8 mouse cellular contexts compared by ENCODE assay signal in genomic region chr8:84186547-84186946, GRCm38 (mm10). TPM values are rescaled to one million over a fixed set of nuclear protein-coding genes. Genes with fewer than 3 reads are reported as not detected.
DNase-seq lines count a peak whose midpoint lies in the region; ATAC-seq and TF ChIP-seq lines count a peak whose summit lies in the region.

No protein-coding gene starts in this region.

- H3K9me3 ChIP-seq in MEL (replicated peaks; ENCODE audit: insufficient read depth, low read length) = no peaks in the 10 kb centered on the region
- no peaks in the 10 kb centered on the region for H3K9me3 ChIP-seq in forebrain, embryonic 15.5 days
- H3K9me3 ChIP-seq in lung, postnatal 0 days (ENCODE audit: low read length) = no peaks in the 10 kb centered on the region

- no peak for TF ChIP-seq EP300 in MEL (IDR thresholded peaks at IDR 0.05; ENCODE audit: low read depth in 1 of 2, low read length in 2 of 2)
- peak; percentile 54; the same call in 1 of the 2 replicates for TF ChIP-seq EP300 in lung, postnatal 0 days (IDR thresholded peaks at IDR 0.05)

- peak in 1 of 2 experiments; percentile 42; a peak in 1 of 4 replicates for TF ChIP-seq POLR2A in MEL (IDR thresholded peaks at IDR 0.05; ENCODE audit: control insufficient read depth in 1 of 2, insufficient read depth in 1 of 2, low read depth in 1 of 2, low read length in 2 of 2, poor library complexity in 1 of 2)

- ATAC-seq in forebrain, embryonic 15.5 days (replicated peaks) = no peak; the same call in 1 of the 2 replicates
- peak; percentile 27 for ATAC-seq in lung, postnatal 0 days

- H3K9ac ChIP-seq in MEL (ENCODE audit: control insufficient read depth, low read depth, low read length, poor library complexity, severe bottlenecking) = peak overlapping the region; percentile 74
- peak overlapping the region; percentile 36 for H3K9ac ChIP-seq in forebrain, embryonic 15.5 days (replicated peaks)
- no peak overlapping the region for H3K9ac ChIP-seq in lung, postnatal 0 days (replicated peaks; ENCODE audit: low read depth)

- TF ChIP-seq CTCF in MEL (IDR thresholded peaks at IDR 0.05 in 2 of 3, conservative IDR thresholded peaks at IDR 0.05 in 1 of 3; ENCODE audit: control insufficient read depth in 1 of 3, insufficient read depth in 1 of 3, low read depth in 2 of 3, low read length in 3 of 3, poor library complexity in 1 of 3, severe bottlenecking in 1 of 3) = peak; percentile 94 to 97 (median 95)
- peak; percentile 97 for TF ChIP-seq CTCF in lung, postnatal 0 days (IDR thresholded peaks at IDR 0.05)

- no peak overlapping the region for H3K27ac ChIP-seq in MEL (ENCODE audit: control insufficient read depth, low read depth, low read length)
- H3K27ac ChIP-seq in forebrain, embryonic 15.5 days (replicated peaks) = 0 out of 2 replicates have a peak overlapping the region, but pooled peaks have one; percentile 28
- H3K27ac ChIP-seq in lung, postnatal 0 days (ENCODE audit: low read length) = peak overlapping the region; percentile 86

- peak overlapping the region; percentile 60 to 73 for H3K4me3 ChIP-seq in MEL (ENCODE audit: control insufficient read depth in 1 of 2, insufficient read depth in 1 of 2, low read depth in 2 of 2, low read length in 2 of 2)
- peak overlapping the region; percentile 30 for H3K4me3 ChIP-seq in forebrain, embryonic 15.5 days
- peak overlapping the region; percentile 34 for H3K4me3 ChIP-seq in lung, postnatal 0 days (ENCODE audit: low read depth, low read length)

- no peaks in the 10 kb centered on the region for H3K36me3 ChIP-seq in MEL (ENCODE audit: control insufficient read depth in 1 of 2, insufficient read depth in 2 of 2, low read length in 2 of 2)
- no peaks in the 10 kb centered on the region for H3K36me3 ChIP-seq in forebrain, embryonic 15.5 days
- H3K36me3 ChIP-seq in lung, postnatal 0 days (ENCODE audit: insufficient read depth, low read length) = no peaks in the 10 kb centered on the region

- peaks cover 8% of the 10 kb centered on the region; the same call in 1 of the 2 replicates for H3K79me2 ChIP-seq in MEL (ENCODE audit: control insufficient read depth, insufficient read depth, low read length, poor library complexity)

- peak overlapping the region; percentile 63 for H3K4me2 ChIP-seq in forebrain, embryonic 15.5 days (replicated peaks)
- H3K4me2 ChIP-seq in lung, postnatal 0 days (replicated peaks; ENCODE audit: low read depth, low read length) = peak overlapping the region; percentile 65

- WGBS in forebrain, embryonic 15.5 days = 1% methylated on average over 12 of the region's 12 CpGs
- WGBS in lung, postnatal 0 days = 2% methylated on average over 12 of the region's 12 CpGs

- H3K4me1 ChIP-seq in MEL (ENCODE audit: control insufficient read depth in 1 of 2, insufficient read depth in 2 of 2, low read length in 2 of 2) = peaks cover 3 to 11% of the 10 kb centered on the region in 2 experiments; a peak in 3 of 4 replicates
- H3K4me1 ChIP-seq in forebrain, embryonic 15.5 days = peaks cover 35% of the 10 kb centered on the region
- peaks cover 17% of the 10 kb centered on the region; the same call in 1 of the 2 replicates for H3K4me1 ChIP-seq in lung, postnatal 0 days (ENCODE audit: insufficient read depth, low read depth, low read length)

- no peaks in the 10 kb centered on the region for H3K27me3 ChIP-seq in MEL (ENCODE audit: control insufficient read depth in 1 of 2, insufficient read depth in 2 of 2, low read length in 2 of 2)
- no peaks in the 10 kb centered on the region; the same call in 1 of the 2 replicates for H3K27me3 ChIP-seq in forebrain, embryonic 15.5 days
- H3K27me3 ChIP-seq in lung, postnatal 0 days (replicated peaks; ENCODE audit: insufficient read depth, low read length) = no peaks in the 10 kb centered on the region

- DNase-seq in MEL (ENCODE audit: low read depth, low spot score) = peak; percentile 90
- DNase-seq in cerebellum, adult 11 months = peak; percentile 77
- DNase-seq in heart, postnatal 4 days = peak; percentile 83
- peak; percentile 72 to 79 for DNase-seq in layer of hippocampus, postnatal 10 days (ENCODE audit: low spot score in 2 of 2)
- peak; percentile 91 for DNase-seq in lung, postnatal 0 days (ENCODE audit: low spot score)
- peak; percentile 68 for DNase-seq in ovary, postnatal 14 days (ENCODE audit: low spot score)
- DNase-seq in thymus, postnatal 14 days = peak; percentile 82

- peak; percentile 88 for TF ChIP-seq RAD21 in MEL (IDR thresholded peaks at IDR 0.05; ENCODE audit: low read depth, low read length)

TF ChIP-seq in MEL, 35 proteins besides CTCF, POLR2A, EP300 and RAD21 (continues in another document):
- no peak for TF ChIP-seq NRF1 (IDR thresholded peaks at IDR 0.05; ENCODE audit: insufficient read depth, low read depth, low read length, poor library complexity, severe bottlenecking)
- no peak for TF ChIP-seq POLR2AphosphoS2 (IDR thresholded peaks at IDR 0.05; ENCODE audit: low read length)
- no peak for TF ChIP-seq GATA1 (IDR thresholded peaks at IDR 0.05; ENCODE audit: low read depth, low read length)
- 0 out of 2 replicates have a peak, but pooled peaks have one; percentile 49 for TF ChIP-seq HCFC1 (IDR thresholded peaks at IDR 0.05; ENCODE audit: low read depth, low read length)
- TF ChIP-seq MXI1 (IDR thresholded peaks at IDR 0.05; ENCODE audit: low read depth, low read length) = no peak
- TF ChIP-seq NELFE (IDR thresholded peaks at IDR 0.05; ENCODE audit: low read depth, low read length) = peak; percentile 31
- TF ChIP-seq RCOR1 (IDR thresholded peaks at IDR 0.05; ENCODE audit: low read depth, low read length) = no peak
- TF ChIP-seq SIN3A (IDR thresholded peaks at IDR 0.05; ENCODE audit: low read length) = peak; percentile 47
- no peak for TF ChIP-seq MAFK (IDR thresholded peaks at IDR 0.05; ENCODE audit: borderline replicate concordance, low read depth, low read length)
- TF ChIP-seq KAT2A (conservative IDR thresholded peaks at IDR 0.05; ENCODE audit: low read depth, low read length) = no peak
- TF ChIP-seq SMC3 (IDR thresholded peaks at IDR 0.05; ENCODE audit: low read depth, low read length) = peak; percentile 71
- TF ChIP-seq TBP (IDR thresholded peaks at IDR 0.05; ENCODE audit: low read depth, low read length) = peak; percentile 34; the same call in 1 of the 2 replicates
- TF ChIP-seq ZMIZ1 (IDR thresholded peaks at IDR 0.05; ENCODE audit: low read depth, low read length) = no peak
- no peak for TF ChIP-seq GABPA (IDR thresholded peaks at IDR 0.05; ENCODE audit: low read depth, low read length)
- no peak for TF ChIP-seq JUND (IDR thresholded peaks at IDR 0.05; ENCODE audit: low read depth, low read length)
- TF ChIP-seq MEF2A (IDR thresholded peaks at IDR 0.05; ENCODE audit: extremely low read depth, insufficient replicate concordance, low read depth, low read length, poor library complexity, severe bottlenecking) = no peak
- no peak for TF ChIP-seq USF1 (IDR thresholded peaks at IDR 0.05; ENCODE audit: low read depth, low read length)
- no peak for TF ChIP-seq MYC (IDR thresholded peaks at IDR 0.05; ENCODE audit: low read depth, low read length)
- TF ChIP-seq CHD1 (IDR thresholded peaks at IDR 0.05; ENCODE audit: low read depth, low read length) = no peak
- no peak for TF ChIP-seq CHD2 (IDR thresholded peaks at IDR 0.05; ENCODE audit: low read length)
- TF ChIP-seq ZC3H11A (IDR thresholded peaks at IDR 0.05; ENCODE audit: low read depth, low read length) = peak; percentile 79
- TF ChIP-seq TAL1 (IDR thresholded peaks at IDR 0.05; ENCODE audit: low read length) = no peak
- TF ChIP-seq ZNF384 (IDR thresholded peaks at IDR 0.05; ENCODE audit: low read depth, low read length) = no peak
- TF ChIP-seq ELF1 (IDR thresholded peaks at IDR 0.05; ENCODE audit: low read depth, low read length) = 0 out of 2 replicates have a peak, but pooled peaks have one; percentile 38
- TF ChIP-seq TCF12 (IDR thresholded peaks at IDR 0.05; ENCODE audit: low read depth, low read length) = 0 out of 2 replicates have a peak, but pooled peaks have one; percentile 36

RNA-seq across cellular contexts. Expression of gene Nanos3, which starts 1.5 kb away (rescaled TPM):
- 0.56 and 2.0 TPM in 2 replicates for total RNA-seq in MEL (2012; rRNA removed)
- polyA plus RNA-seq in MEL (2012; ENCODE audit: insufficient read depth in 1 of 2, insufficient read length in 2 of 2, low read depth in 1 of 2, low replicate concordance in 2 of 2, missing spikeins in 1 of 2) = 1 to 10 TPM in 1 of 2 experiments, not detected in 1; 1.7 TPM
- 6.2 and 7.1 TPM in 2 replicates for polyA plus RNA-seq in forebrain, embryonic 15.5 days (2015; fragmentation: Nextera tagmentation; extraction: Ambion mirVana)
- total RNA-seq in heart, postnatal 4 days (2021) = 1 to 10 TPM; 3.6 to 4.3 TPM
- total RNA-seq in layer of hippocampus, postnatal 10 days (2021) = 1 to 10 TPM; 7.8 to 8.4 TPM
- polyA plus RNA-seq in lung, postnatal 0 days (2015; fragmentation: Nextera tagmentation; extraction: Ambion mirVana) = 1.9 and 3.2 TPM in 2 replicates

RNA-seq across cellular contexts. Expression of gene 4930432K21Rik, which starts 38.7 kb away (rescaled TPM):
- total RNA-seq in MEL (2012; rRNA removed) = 1.3 and 2.2 TPM in 2 replicates
- 1 to 10 TPM in 1 of 2 experiments, not detected in 1; 3.0 TPM for polyA plus RNA-seq in MEL (2012; ENCODE audit: insufficient read depth in 1 of 2, insufficient read length in 2 of 2, low read depth in 1 of 2, low replicate concordance in 2 of 2, missing spikeins in 1 of 2)
- 2.4 and 2.7 TPM in 2 replicates for polyA plus RNA-seq in forebrain, embryonic 15.5 days (2015; fragmentation: Nextera tagmentation; extraction: Ambion mirVana)
- total RNA-seq in heart, postnatal 4 days (2021) = under 1 TPM; 0.38 to 0.60 TPM
- 1 to 10 TPM; 1.5 to 1.7 TPM for total RNA-seq in layer of hippocampus, postnatal 10 days (2021)
- polyA plus RNA-seq in lung, postnatal 0 days (2015; fragmentation: Nextera tagmentation; extraction: Ambion mirVana) = 0.80 and 1.0 TPM in 2 replicates

RNA-seq across cellular contexts. Expression of gene Cc2d1a, which starts 38.8 kb away (rescaled TPM):
- 7.3 and 9.1 TPM in 2 replicates for total RNA-seq in MEL (2012; rRNA removed)
- polyA plus RNA-seq in MEL (2012; ENCODE audit: insufficient read depth in 1 of 2, insufficient read length in 2 of 2, low read depth in 1 of 2, low replicate concordance in 2 of 2, missing spikeins in 1 of 2) = 10 to 100 TPM in 1 of 2 experiments, not detected in 1; 18.7 TPM
- 32.4 and 34.8 TPM in 2 replicates for polyA plus RNA-seq in forebrain, embryonic 15.5 days (2015; fragmentation: Nextera tagmentation; extraction: Ambion mirVana)
- total RNA-seq in heart, postnatal 4 days (2021) = 10 to 100 TPM; 12.6 to 15.6 TPM
- total RNA-seq in layer of hippocampus, postnatal 10 days (2021) = 10 to 100 TPM; 59.8 to 68.1 TPM
- polyA plus RNA-seq in lung, postnatal 0 days (2015; fragmentation: Nextera tagmentation; extraction: Ambion mirVana) = 15.6 and 16.3 TPM in 2 replicates

RNA-seq across cellular contexts. Expression of gene Zswim4, which starts 50.3 kb away (rescaled TPM):
- total RNA-seq in MEL (2012; rRNA removed) = 3.6 and 4.4 TPM in 2 replicates
- polyA plus RNA-seq in MEL (2012; ENCODE audit: insufficient read depth in 1 of 2, insufficient read length in 2 of 2, low read depth in 1 of 2, low replicate concordance in 2 of 2, missing spikeins in 1 of 2) = 1 to 10 TPM in 1 of 2 experiments, not detected in 1; 7.4 TPM
- 41.1 and 42.8 TPM in 2 replicates for polyA plus RNA-seq in forebrain, embryonic 15.5 days (2015; fragmentation: Nextera tagmentation; extraction: Ambion mirVana)
- 10 to 100 TPM; 12.8 to 13.8 TPM for total RNA-seq in heart, postnatal 4 days (2021)
- 10 to 100 TPM; 18.0 to 18.3 TPM for total RNA-seq in layer of hippocampus, postnatal 10 days (2021)
- 7.8 and 8.4 TPM in 2 replicates for polyA plus RNA-seq in lung, postnatal 0 days (2015; fragmentation: Nextera tagmentation; extraction: Ambion mirVana)
